In genomic region chr7:83140216-83140615, GRCm38 (mm10) we compare ENCODE assay signal across 11 mouse cellular contexts.
A peak's percentile ranks its signal among the peaks of the same experiment; 100 is the strongest.
DNase-seq lines count a peak whose midpoint lies in the region; ATAC-seq and TF ChIP-seq lines count a peak whose summit lies in the region.
"Had no signal": no experiment of that assay in that cellular context is flagged by ENCODE, and none has a peak within 500 bp of the region (broad histone marks: within the 10 kb centered on the region; RNA-seq: fewer than 3 reads in every experiment).

No protein-coding gene starts in this region.

- H3K4me3 ChIP-seq in kidney, adult 2 months (ENCODE audit: insufficient read depth, low read depth, low read length), result no peak overlapping the region
- H3K4me3 ChIP-seq in kidney, embryonic 15.5 days (replicated peaks), result no peak overlapping the region
- H3K4me3 ChIP-seq in layer of hippocampus, adult 2 months, result no peak overlapping the region

- no peak overlapping the region for H3K27ac ChIP-seq in kidney, adult 2 months (ENCODE audit: insufficient read depth, low read depth, low read length)
- no peak overlapping the region for H3K27ac ChIP-seq in kidney, embryonic 15.5 days
- H3K27ac ChIP-seq in layer of hippocampus, adult 2 months, result no peak overlapping the region

- no peaks in the 10 kb centered on the region for H3K4me1 ChIP-seq in kidney, adult 2 months (ENCODE audit: control insufficient read depth, insufficient read depth, low read length)
- no peaks in the 10 kb centered on the region for H3K4me1 ChIP-seq in kidney, embryonic 15.5 days

- no peaks in the 10 kb centered on the region for H3K9me3 ChIP-seq in kidney, embryonic 15.5 days (replicated peaks)

- no peak for TF ChIP-seq CTCF in kidney, adult 2 months (conservative IDR thresholded peaks at IDR 0.05; ENCODE audit: insufficient read depth, insufficient read length, low read depth, low read length)
- TF ChIP-seq CTCF in layer of hippocampus, adult 2 months (conservative IDR thresholded peaks at IDR 0.05), result no peak

- ATAC-seq in cerebellum, adult (ENCODE audit: insufficient number of reproducible peaks, low FRiP score, low TSS enrichment), result no peak
- no peak for ATAC-seq in kidney, embryonic 15.5 days (replicated peaks; ENCODE audit: low FRiP score)
- ATAC-seq: hindbrain, embryonic 16.5 days had no signal

- DNase-seq in cerebellum, adult 8-10 months, result peak; percentile 1
- DNase-seq in kidney, adult 2 months, result peak; percentile 71
- peak; percentile 51 to 68 for DNase-seq in kidney, postnatal 25 days
- no peak for DNase-seq in ovary, postnatal 10 days (ENCODE audit: low spot score)
- no peak for DNase-seq in lung, postnatal 25 days (ENCODE audit: low spot score)
- no peak for DNase-seq in layer of hippocampus, adult 2 months (ENCODE audit: low spot score in 2 of 2)
- DNase-seq: left cerebral cortex, postnatal 4 days; lung, adult 18-20 months had no signal

- H3K4me2 ChIP-seq in kidney, embryonic 15.5 days, result no peak overlapping the region

- no peak overlapping the region for H3K9ac ChIP-seq in kidney, embryonic 15.5 days

- no peak for TF ChIP-seq POLR2A in kidney, adult 2 months (IDR thresholded peaks at IDR 0.05; ENCODE audit: low read depth, low read length)

- H3K27me3 ChIP-seq in kidney, adult 2 months (replicated peaks; ENCODE audit: control insufficient read depth, insufficient read depth, low read length), result no peaks in the 10 kb centered on the region
- no peaks in the 10 kb centered on the region for H3K27me3 ChIP-seq in kidney, embryonic 15.5 days

- H3K36me3 ChIP-seq in kidney, adult 2 months (ENCODE audit: control insufficient read depth, insufficient read depth, low read length), result no peaks in the 10 kb centered on the region
- no peaks in the 10 kb centered on the region for H3K36me3 ChIP-seq in kidney, embryonic 15.5 days

- 27% methylated on average over 4 of the region's 4 CpGs for WGBS in kidney, adult 2 months
- 36% methylated on average over 4 of the region's 4 CpGs for WGBS in kidney, embryonic 15.5 days

Comparison
In these comparisons a context has a peak if more than half of its experiments do, and no peak if none do; other contexts are left out.
1. DNase-seq: peak in cerebellum, adult 8-10 months (single experiment), kidney, adult 2 months (single experiment) and kidney, postnatal 25 days (2 of 2); none in ovary, postnatal 10 days (single experiment), lung, postnatal 25 days (single experiment) and layer of hippocampus, adult 2 months (0 of 2).